ENCODE assay signal across 12 mouse cellular contexts in the genomic region with DNA sequence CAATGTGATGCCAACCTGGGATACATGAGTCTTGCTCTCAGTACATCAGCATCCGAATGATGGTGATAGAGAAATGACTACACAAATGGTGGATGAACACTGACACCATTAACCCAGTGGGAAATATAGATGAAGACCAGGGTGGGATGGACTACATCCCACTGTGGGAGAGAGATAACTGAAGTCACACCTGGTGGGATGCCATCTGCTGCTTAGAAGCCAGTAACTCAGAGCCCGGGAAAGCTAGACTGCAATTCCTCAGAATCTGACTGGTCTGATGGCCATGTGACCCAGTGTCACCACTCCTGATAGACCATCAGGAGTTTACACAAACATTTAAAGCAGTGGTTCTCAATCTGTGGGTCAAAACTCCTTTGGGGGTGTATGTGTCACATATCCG.
"Had no signal": no experiment of that assay in that cellular context is flagged by ENCODE, and none has a peak within 500 bp of the region (broad histone marks: within the 10 kb centered on the region; RNA-seq: fewer than 3 reads in every experiment).

No protein-coding gene starts in this region.

- DNase-seq: retina, postnatal 1 day; right cerebral cortex, adult 18-20 months; right cerebral cortex, postnatal 14 days; right cerebral cortex, postnatal 25 days; right cerebral cortex, postnatal 4 days; spleen, adult 18-20 months; thymus, adult 18-20 months; thymus, adult 2 months; thymus, postnatal 14 days; thymus, postnatal 25 days; thymus, postnatal 36 days; thymus, postnatal 4 days had no signal
